ENCODE assay signal across 16 mouse cellular contexts in the genomic region with DNA sequence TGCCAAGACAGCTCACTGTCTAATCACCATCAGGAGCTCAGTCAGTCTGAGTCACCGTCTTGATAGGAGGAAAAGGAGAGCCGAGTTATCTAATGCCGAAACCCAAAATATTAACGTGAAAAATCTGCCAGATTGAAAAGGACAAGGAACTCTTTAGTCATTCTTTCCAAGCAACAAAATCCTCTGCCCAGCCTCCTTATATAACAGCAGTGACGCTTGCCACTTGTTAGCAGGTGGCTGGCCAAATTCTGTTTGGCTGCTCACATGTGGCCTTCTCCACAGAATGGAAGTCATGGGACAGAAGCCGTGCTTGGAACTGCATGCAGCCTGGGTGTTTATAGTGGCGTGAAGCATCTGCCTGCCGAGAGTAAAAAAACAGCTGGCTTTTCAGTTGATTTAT. TPM values are rescaled to one million over a fixed set of nuclear protein-coding genes. Genes with fewer than 3 reads are reported as not detected.
DNase-seq lines count a peak whose midpoint lies in the region; TF ChIP-seq lines count a peak whose summit lies in the region.
"Had no signal": no experiment of that assay in that cellular context is flagged by ENCODE, and none has a peak within 500 bp of the region (broad histone marks: within the 10 kb centered on the region; RNA-seq: fewer than 3 reads in every experiment).

No protein-coding gene starts in this region.

- peak overlapping the region; percentile 89 for H3K27ac ChIP-seq in gastrocnemius, adult 2 months
- 0 out of 2 replicates have a peak overlapping the region, but pooled peaks have one; percentile 16 for H3K27ac ChIP-seq in brown adipose tissue, adult 24 weeks (replicated peaks; ENCODE audit: low read depth, low read length)
- H3K27ac ChIP-seq: embryonic facial prominence, embryonic 12.5 days; left cerebral cortex, adult 2 months; stomach, embryonic 15.5 days had no signal

- no peak for TF ChIP-seq CTCF in gastrocnemius, adult 2 months (IDR thresholded peaks at IDR 0.05)
- no peak for TF ChIP-seq CTCF in lung, adult 2 months (IDR thresholded peaks at IDR 0.05; ENCODE audit: insufficient read depth, low read length)

- no peak for TF ChIP-seq POLR2A in lung, adult 2 months (IDR thresholded peaks at IDR 0.05; ENCODE audit: borderline replicate concordance, extremely low read depth, low read depth, low read length)

- H3K4me3 ChIP-seq in gastrocnemius, adult 2 months = peak overlapping the region; percentile 56
- no peak overlapping the region for H3K4me3 ChIP-seq in lung, adult 2 months (replicated peaks; ENCODE audit: extremely low read depth, low read depth, low read length)
- no peak overlapping the region for H3K4me3 ChIP-seq in brown adipose tissue, adult 24 weeks (ENCODE audit: insufficient read depth, low read depth, low read length)
- H3K4me3 ChIP-seq: embryonic facial prominence, embryonic 12.5 days; left cerebral cortex, adult 2 months; stomach, embryonic 15.5 days had no signal

- WGBS in lung, adult 2 months = 73% methylated on average over 8 of the region's 8 CpGs

- peak; percentile 82 for DNase-seq in gastrocnemius, adult 2 months
- no peak for DNase-seq in gastrocnemius, postnatal 4 days (ENCODE audit: low spot score in 2 of 2)
- DNase-seq in lung, postnatal 36 days = peak; percentile 43
- no peak for DNase-seq in lung, adult 2 months
- DNase-seq in heart, postnatal 25 days (ENCODE audit: low spot score) = peak; percentile 67
- no peak for DNase-seq in testis, postnatal 10 days (ENCODE audit: low spot score)
- DNase-seq in cerebellum, adult 11 months = no peak
- DNase-seq: cerebellum, postnatal 25 days; kidney, postnatal 10 days; liver; lung, embryonic 14.5 days; thymus, postnatal 14 days had no signal

- no peaks in the 10 kb centered on the region for H3K4me1 ChIP-seq in lung, adult 2 months (ENCODE audit: control insufficient read depth, insufficient read depth, low read length)
- peaks cover 3% of the 10 kb centered on the region; the same call in 1 of the 2 replicates for H3K4me1 ChIP-seq in brown adipose tissue, adult 24 weeks (ENCODE audit: control insufficient read depth, insufficient read depth, insufficient read length, low read length)
- H3K4me1 ChIP-seq: embryonic facial prominence, embryonic 12.5 days had no signal

- intact Hi-C loops in gastrocnemius, adult 2 months (cut with DNase I) = no loop called here
- intact Hi-C loops in heart, postnatal 25 days (cut with DNase I) = loop anchor here (5.0 to 10.0 kb wide), 2 partner anchors 262 to 445 kb away; partner anchors contain the start of gene Alkbh7

RNA-seq across cellular contexts. Expression of gene Trip10, which starts 10.5 kb away (rescaled TPM):
- total RNA-seq in gastrocnemius, adult 2 months (2021) = 100 to 1,000 TPM; 170 to 176 TPM
- 10 to 100 TPM; 61.0 to 81.5 TPM for total RNA-seq in gastrocnemius, postnatal 4 days (2021)
- polyA plus RNA-seq in lung, adult 2 months (2012; rRNA removed) = 43.0 and 50.7 TPM in 2 replicates
- 20.4 and 30.0 TPM in 2 replicates for polyA plus RNA-seq in brown adipose tissue, adult 24 weeks (2012; ENCODE audit: insufficient read depth, insufficient read length, missing spikeins)
- total RNA-seq in heart, postnatal 25 days (2021) = 100 to 1,000 TPM in 1 of 2 experiments, 10 to 100 TPM in 1; 90.6 to 107 TPM

RNA-seq across cellular contexts. Expression of gene Gpr108, which starts 11.5 kb away (rescaled TPM):
- total RNA-seq in gastrocnemius, adult 2 months (2021) = 10 to 100 TPM; 24.0 to 24.4 TPM
- total RNA-seq in gastrocnemius, postnatal 4 days (2021) = 10 to 100 TPM; 24.8 to 25.6 TPM
- polyA plus RNA-seq in lung, adult 2 months (2012; rRNA removed) = 62.1 and 68.2 TPM in 2 replicates
- polyA plus RNA-seq in brown adipose tissue, adult 24 weeks (2012; ENCODE audit: insufficient read depth, insufficient read length, missing spikeins) = 36.4 and 36.6 TPM in 2 replicates
- 10 to 100 TPM; 26.1 to 29.5 TPM for total RNA-seq in heart, postnatal 25 days (2021)

RNA-seq across cellular contexts. Expression of gene Vav1, which starts 19.2 kb away (rescaled TPM):
- under 1 TPM; 0.46 to 0.56 TPM for total RNA-seq in gastrocnemius, adult 2 months (2021)
- 1 to 10 TPM; 2.1 to 3.4 TPM for total RNA-seq in gastrocnemius, postnatal 4 days (2021)
- 8.2 and 12.3 TPM in 2 replicates for polyA plus RNA-seq in lung, adult 2 months (2012; rRNA removed)
- polyA plus RNA-seq in brown adipose tissue, adult 24 weeks (2012; ENCODE audit: insufficient read depth, insufficient read length, missing spikeins) = 1.3 and 1.5 TPM in 2 replicates
- total RNA-seq in heart, postnatal 25 days (2021) = 1 to 10 TPM; 1.5 to 1.7 TPM

RNA-seq across cellular contexts. Expression of gene C3, which starts 31.8 kb away (rescaled TPM):
- total RNA-seq in gastrocnemius, adult 2 months (2021) = 10 to 100 TPM; 10.3 to 24.5 TPM
- 10 to 100 TPM in 1 of 2 experiments, 1 to 10 TPM in 1; 5.3 to 19.8 TPM for total RNA-seq in gastrocnemius, postnatal 4 days (2021)
- 254 and 275 TPM in 2 replicates for polyA plus RNA-seq in lung, adult 2 months (2012; rRNA removed)
- polyA plus RNA-seq in brown adipose tissue, adult 24 weeks (2012; ENCODE audit: insufficient read depth, insufficient read length, missing spikeins) = 266 and 361 TPM in 2 replicates
- 10 to 100 TPM; 47.1 to 80.7 TPM for total RNA-seq in heart, postnatal 25 days (2021)

Comparison
In these comparisons a context has a peak if more than half of its experiments do, and no peak if none do; other contexts are left out.
1. DNase-seq: peak in gastrocnemius, adult 2 months (single experiment), lung, postnatal 36 days (single experiment) and heart, postnatal 25 days (single experiment); none in gastrocnemius, postnatal 4 days (0 of 2), lung, adult 2 months (single experiment), testis, postnatal 10 days (single experiment) and cerebellum, adult 11 months (single experiment).